Mouse (Mus musculus) E14TG2a.4 (cell line): ENCODE data around the gene Srrm3.

Source experiments
- CTCF ChIP-seq: conservative IDR thresholded peaks from 2 replicates; pipeline ENCODE4 v1.5.1; 2014; ENCODE audit warnings: low read length
- NANOG ChIP-seq: IDR thresholded peaks from 2 replicates; pipeline ENCODE4 v1.6.1; 2014; ENCODE audit warnings: borderline replicate concordance, low read length, mixed read lengths
- POU5F1 ChIP-seq: IDR thresholded peaks from 2 replicates; pipeline ENCODE4 v1.6.1; 2014; ENCODE audit warnings: low read length, borderline replicate concordance

DNA sequence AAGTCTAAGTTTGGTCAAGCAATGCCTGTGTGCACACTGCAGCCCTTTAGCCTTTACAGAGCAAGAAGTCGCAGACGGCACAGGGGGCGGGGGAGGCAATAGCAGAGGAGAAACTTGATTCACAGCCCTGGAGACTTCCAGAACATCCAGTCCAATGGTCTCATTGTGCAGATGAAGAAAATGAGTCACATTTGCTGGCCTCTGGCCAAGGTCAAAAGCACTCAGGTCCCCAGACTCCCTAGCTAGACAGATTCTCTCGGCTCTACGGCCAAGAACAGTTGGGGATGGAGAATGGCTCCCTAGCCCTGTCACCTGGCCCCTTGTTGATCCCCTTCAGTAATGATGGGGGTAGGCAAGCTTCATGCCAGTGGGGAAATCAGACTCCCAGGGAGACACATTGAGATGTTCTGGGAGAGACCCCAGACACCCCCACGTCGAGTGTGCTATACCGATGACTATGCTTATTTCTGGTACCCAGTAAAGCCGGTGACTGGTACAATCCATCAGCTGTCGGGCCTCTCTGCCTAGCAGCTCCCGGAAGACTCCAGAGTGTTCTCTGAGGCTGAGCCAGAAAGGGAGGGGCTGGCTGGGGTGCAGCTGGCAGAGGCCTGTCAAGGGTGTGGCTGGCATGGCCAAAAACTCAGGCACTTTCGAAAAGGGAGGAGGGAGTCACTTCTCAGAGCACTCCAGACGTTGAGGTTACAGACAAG, 72.9 kb downstream of the Srrm3 start:
- no peak for TF ChIP-seq CTCF
- TF ChIP-seq POU5F1 = no peak
- no peak for TF ChIP-seq NANOG
